Mouse (Mus musculus) hindbrain, postnatal 0 days (tissue): ENCODE measurements around the gene Pus7. TPM values are rescaled to one million over a fixed set of nuclear protein-coding genes. Genes with fewer than 3 reads are reported as not detected.

Experiments
- ATAC-seq: fragments of 200-750 bp; cut with Nextera tagmentation; 2 replicates; pipeline ENCODE4 v1.8.0; 2017; ENCODE audit warnings: mild to moderate bottlenecking, moderate TSS enrichment, moderate library complexity
- DNase-seq: peaks from one replicate; pipeline ENCODE4 v3.0.0-alpha.2; 2015; ENCODE audit warnings: low spot score
- H3K27ac ChIP-seq: fragments of 300-500 bp; sonication (generic); 2 replicates; pipeline ENCODE4 v1.5.1; 2014; ENCODE audit warnings: mild to moderate bottlenecking
- H3K27me3 ChIP-seq: fragments of 300-500 bp; sonication (generic); 2 replicates; pipeline ENCODE4 v1.6.1; 2014; ENCODE audit warnings: low read length, mixed read lengths; ENCODE audit not compliant: insufficient read depth
- H3K36me3 ChIP-seq: fragments of 300-500 bp; sonication (generic); 2 replicates; pipeline ENCODE4 v1.6.1; 2014; ENCODE audit warnings: low read length, mixed read lengths; ENCODE audit not compliant: insufficient read depth
- H3K4me1 ChIP-seq: fragments of 300-500 bp; sonication (generic); 2 replicates; pipeline ENCODE4 v1.6.1; 2014; ENCODE audit warnings: antibody characterized with exemption, low read length, mixed read lengths; ENCODE audit not compliant: insufficient read depth
- H3K4me2 ChIP-seq: fragments of 300-500 bp; sonication (generic); 2 replicates; pipeline ENCODE4 v1.6.1; 2014; ENCODE audit warnings: low read depth, mild to moderate bottlenecking, low read length, moderate library complexity, mixed read lengths
- H3K4me3 ChIP-seq: fragments of 300-500 bp; sonication (generic); 2 replicates; pipeline ENCODE4 v1.5.1; 2014; ENCODE audit warnings: low read length
- H3K9ac ChIP-seq: fragments of 300-500 bp; sonication (generic); replicated peaks from 2 replicates; pipeline ENCODE4 v1.6.1; 2014; ENCODE audit warnings: mild to moderate bottlenecking, low read length, moderate library complexity, mixed read lengths
- H3K9me3 ChIP-seq: fragments of 300-500 bp; sonication (generic); 2 replicates; pipeline ENCODE4 v1.6.1; 2016; ENCODE audit warnings: low read length, mixed read lengths
- CTCF ChIP-seq: IDR thresholded peaks from 2 replicates; pipeline ENCODE4 v1.5.1; 2016; ENCODE audit warnings: antibody characterized with exemption, control low read depth, low read depth
- whole genome bisulfite sequencing: fragments of 180-500 bp; shearing (Covaris S2); extraction: QIAGEN DNeasy Blood & Tissue Kit; methylation state at CpG from one replicate; pipeline ENCODE4 v1.1.7; 2014; 5-methylcytosine and 5-hydroxymethylcytosine counted together
- polyA plus RNA-seq: library from polyadenylated mRNA; unstranded; fragments of >200 nt; fragmentation: Nextera tagmentation; extraction: Ambion mirVana; gene quantifications from 2 replicates; pipeline ENCODE4 v1.2.1, GENCODE M21; 2015
- total RNA-seq: library from RNA; depleted of rRNA; stranded (reverse); fragments of >200 nt; gene quantifications from 2 replicates; pipeline ENCODE4 v1.2.3, GENCODE M21; 2014

Pus7 gene
- total and polyA plus RNA-seq, 2 experiments from 2014 or later = 8.7 to 14.4 TPM

DNA sequence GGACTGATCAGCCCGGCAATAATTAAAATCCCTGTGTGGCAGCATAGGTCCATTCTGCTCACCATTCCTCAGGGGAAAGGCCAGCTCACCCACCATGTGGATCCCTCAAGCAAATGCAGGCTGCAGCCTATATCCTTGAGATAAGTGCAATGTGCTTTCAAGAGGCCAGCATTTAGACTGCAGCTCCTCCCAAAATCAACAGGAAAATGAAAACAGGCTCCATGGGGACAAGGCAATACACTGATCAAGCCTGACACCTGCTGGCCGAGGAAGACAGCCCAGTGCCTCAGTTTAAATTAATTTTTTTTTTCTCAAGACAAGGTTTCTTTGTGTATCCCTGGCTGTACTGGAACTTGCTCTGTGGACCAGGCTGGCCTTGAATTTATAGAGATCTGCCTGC is 24.9 kb downstream of the Pus7 start:
- Histone ChIP-seq H3K4me1 (no peaks in the 10 kb centered on the region), H3K4me3 (no peak overlapping the region), H3K9ac (no peak overlapping the region), H3K27ac (no peak overlapping the region), H3K27me3 (no peaks in the 10 kb centered on the region), H3K4me2 (no peak overlapping the region), H3K36me3 (peaks cover 12% of the 10 kb centered on the region; the same call in 1 of the 2 replicates), H3K9me3 (no peaks in the 10 kb centered on the region)
- ATAC-seq (peak; percentile 71), DNase-seq (peak; percentile 70)
- TF ChIP-seq CTCF = peak; percentile 73
- 37% methylated on average over 2 of the region's 2 CpGs for WGBS

DNA sequence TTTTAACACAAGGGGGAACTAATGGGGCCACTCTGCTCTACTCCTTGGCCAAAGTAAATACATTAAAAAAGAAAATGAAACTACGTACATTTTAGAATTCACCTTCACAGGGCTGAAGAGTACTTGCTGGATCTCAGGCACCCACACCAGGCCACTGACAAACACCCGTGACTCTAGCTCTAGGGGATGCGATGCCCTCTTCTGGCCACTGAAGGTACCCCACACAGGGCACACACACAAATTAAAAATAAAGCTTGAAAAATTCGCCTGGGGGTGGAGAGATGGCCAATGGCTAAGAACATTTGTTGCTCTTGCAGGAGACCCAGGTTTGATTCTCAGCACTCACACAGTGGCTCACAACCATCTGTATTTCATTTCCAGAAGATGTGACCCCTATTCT is 27.1 kb downstream of the Pus7 start:
- no peaks in the 10 kb centered on the region for H3K9me3 ChIP-seq
- ATAC-seq (no peak), DNase-seq (no peak)
- 98% methylated on average over 4 of the region's 4 CpGs for WGBS
- no peak overlapping the region for H3K27ac ChIP-seq
- H3K36me3 ChIP-seq = peaks cover 12% of the 10 kb centered on the region; the same call in 1 of the 2 replicates
- H3K4me2 ChIP-seq = no peak overlapping the region
- TF ChIP-seq CTCF = no peak
- no peaks in the 10 kb centered on the region for H3K27me3 ChIP-seq
- H3K4me1 ChIP-seq = no peaks in the 10 kb centered on the region
- no peak overlapping the region for H3K4me3 ChIP-seq
- H3K9ac ChIP-seq = no peak overlapping the region

- no peak overlapping the region for H3K9ac ChIP-seq
- ATAC-seq (no peak), DNase-seq (no peak)
- no peak for TF ChIP-seq CTCF
- no peaks in the 10 kb centered on the region for H3K4me1 ChIP-seq
- H3K9me3 ChIP-seq = no peaks in the 10 kb centered on the region
- H3K27me3 ChIP-seq = no peaks in the 10 kb centered on the region
- H3K4me3 ChIP-seq = no peak overlapping the region
- WGBS = 97% methylated on average over 9 of the region's 9 CpGs
- H3K4me2 ChIP-seq = no peak overlapping the region
- no peak overlapping the region for H3K27ac ChIP-seq
- peaks cover 12% of the 10 kb centered on the region; the same call in 1 of the 2 replicates for H3K36me3 ChIP-seq
Measured at GRCm38 (mm10) chr5:23755591-23755990, 27.9 kb downstream of the Pus7 start.

DNA sequence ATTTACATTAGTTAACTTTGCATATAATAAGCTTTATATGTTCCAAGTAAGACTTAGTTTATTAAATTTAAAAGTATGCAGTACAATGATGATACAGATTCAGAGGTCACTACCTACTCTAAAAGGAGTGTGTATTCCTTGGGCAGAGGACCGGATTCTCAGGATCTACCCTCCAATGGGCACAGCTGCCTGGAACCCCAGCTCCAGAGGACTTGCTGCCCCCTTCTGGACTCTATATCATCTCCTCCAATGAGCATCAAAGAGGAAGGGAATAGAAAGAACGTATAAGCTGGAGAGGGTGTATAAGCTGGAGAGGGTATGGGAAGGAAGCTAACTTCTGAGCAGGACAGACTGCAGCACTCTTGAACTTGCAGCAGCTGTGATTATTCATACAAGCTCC is 33.6 kb downstream of the Pus7 start:
- H3K9ac ChIP-seq = no peak overlapping the region
- no peak overlapping the region for H3K4me2 ChIP-seq
- H3K36me3 ChIP-seq = peaks cover 28% of the 10 kb centered on the region
- H3K27ac ChIP-seq = no peak overlapping the region
- ATAC-seq (no peak), DNase-seq (peak; percentile 9)
- TF ChIP-seq CTCF = peak; percentile 18; the same call in 1 of the 2 replicates
- 40% methylated on average over 2 of the region's 2 CpGs for WGBS
- H3K9me3 ChIP-seq = no peaks in the 10 kb centered on the region
- no peaks in the 10 kb centered on the region for H3K27me3 ChIP-seq
- no peak overlapping the region for H3K4me3 ChIP-seq
- H3K4me1 ChIP-seq = no peaks in the 10 kb centered on the region

DNA sequence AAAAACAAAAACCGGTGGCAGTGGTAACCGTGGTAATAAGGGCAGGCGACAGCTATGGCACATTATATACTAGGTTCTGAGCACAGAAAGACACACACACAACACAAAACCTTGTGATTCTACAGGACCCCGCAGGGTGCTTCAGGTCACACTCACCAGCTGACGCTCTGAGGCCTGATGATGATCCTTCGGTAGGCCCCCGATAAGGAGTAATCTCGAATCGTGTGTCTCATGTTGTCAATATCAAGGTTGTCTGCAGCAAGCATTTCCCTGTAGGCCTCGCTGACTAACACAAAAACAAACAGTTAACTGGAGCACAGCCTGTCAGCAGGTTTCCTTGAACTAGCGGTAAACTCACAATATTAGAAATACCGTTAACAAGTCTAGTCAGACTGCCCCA is 40.2 kb downstream of the Pus7 start:
- Histone ChIP-seq H3K27ac (no peak overlapping the region), H3K4me1 (no peaks in the 10 kb centered on the region), H3K27me3 (no peaks in the 10 kb centered on the region), H3K4me3 (no peak overlapping the region), H3K4me2 (no peak overlapping the region), H3K9me3 (no peaks in the 10 kb centered on the region), H3K9ac (no peak overlapping the region), H3K36me3 (peaks cover 55% of the 10 kb centered on the region)
- ATAC-seq = no peak
- no peak for DNase-seq
- 94% methylated on average over 12 of the region's 12 CpGs for WGBS
- TF ChIP-seq CTCF = no peak

DNA sequence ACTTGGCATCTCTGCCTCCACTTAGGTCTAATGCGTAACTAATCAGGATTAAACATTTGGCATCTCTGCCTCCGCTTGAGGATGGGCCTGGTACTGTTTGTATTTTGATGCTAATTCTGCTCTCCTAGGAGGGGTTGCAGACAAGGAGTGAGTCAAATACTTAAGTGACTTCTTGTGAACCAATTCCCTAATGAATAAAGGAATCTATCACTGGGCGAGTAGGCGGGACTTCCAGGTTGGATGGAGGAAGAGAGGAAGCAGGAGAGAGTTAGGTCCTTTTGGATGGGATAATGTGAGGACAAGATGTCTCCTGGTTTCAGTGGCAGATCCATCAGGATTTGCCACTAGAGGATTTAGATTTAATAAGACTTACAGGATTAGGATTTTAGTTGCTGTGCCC is 46.4 kb downstream of the Pus7 start:
- Histone ChIP-seq H3K4me3 (no peak overlapping the region), H3K9me3 (no peaks in the 10 kb centered on the region), H3K4me1 (no peaks in the 10 kb centered on the region), H3K27ac (no peak overlapping the region), H3K27me3 (no peaks in the 10 kb centered on the region), H3K4me2 (no peak overlapping the region), H3K9ac (no peak overlapping the region), H3K36me3 (peaks cover 5% of the 10 kb centered on the region)
- ATAC-seq = no peak
- WGBS = 62% methylated on average over 4 of the region's 4 CpGs
- DNase-seq = no peak
- no peak for TF ChIP-seq CTCF

DNA sequence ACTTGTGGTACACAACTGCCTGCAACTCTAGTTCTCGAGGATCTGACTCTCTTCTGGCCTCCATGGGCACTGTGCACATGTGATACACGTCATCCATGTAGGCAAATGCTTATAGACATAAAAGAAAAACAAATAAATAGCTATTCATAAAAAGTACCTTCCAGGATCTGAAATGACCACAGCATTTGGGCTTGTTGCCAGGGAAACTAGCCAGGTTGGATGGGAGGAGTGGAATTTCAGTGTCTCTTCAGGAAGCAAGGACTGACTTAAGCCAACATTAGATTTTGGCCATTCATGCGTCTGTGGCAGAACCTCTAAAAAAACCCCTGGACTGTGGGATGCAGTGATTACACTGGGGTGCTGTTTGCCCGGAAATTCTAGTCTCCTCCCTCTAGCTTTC is 47.1 kb downstream of the Pus7 start:
- Histone ChIP-seq H3K4me2 (no peak overlapping the region), H3K27ac (no peak overlapping the region), H3K36me3 (no peaks in the 10 kb centered on the region), H3K9ac (no peak overlapping the region), H3K27me3 (no peaks in the 10 kb centered on the region), H3K4me1 (no peaks in the 10 kb centered on the region), H3K9me3 (no peaks in the 10 kb centered on the region), H3K4me3 (no peak overlapping the region)
- 56% methylated on average over 4 of the region's 4 CpGs for WGBS
- ATAC-seq = no peak
- DNase-seq = no peak
- no peak for TF ChIP-seq CTCF
